Mouse (Mus musculus): Measurements from ENCODE around the gene Rbms1. TPM values are rescaled to one million over a fixed set of nuclear protein-coding genes. Genes with fewer than 3 reads are reported as not detected.

The Rbms1 gene
- 10 to 100 TPM; 12.5 to 16.6 (median 13.3) TPM for total RNA-seq (2022)

- peak; percentile 22 to 44 for DNase-seq (ENCODE audit: low spot score in 2 of 2)
Observed at GRCm38 (mm10) chr2:60962671-60963421, at the start of gene Rbms1. Gene Rbms1 (minus strand): TSS chr2:60963192.

GRCm38 (mm10) chr2:61012249-61012828 is 49.3 kb upstream of the Rbms1 start:
- no peak for DNase-seq (ENCODE audit: low spot score in 2 of 2)

- DNase-seq (ENCODE audit: low spot score in 2 of 2) = no peak
Observed at GRCm38 (mm10) chr2:60986286-60986685, 23.3 kb upstream of the Rbms1 start.

- DNase-seq (ENCODE audit: low spot score in 2 of 2) = no peak
Observed at GRCm38 (mm10) chr2:60978538-60979313, 15.7 kb upstream of the Rbms1 start.

GRCm38 (mm10) chr2:60972189-60972814 is 9.3 kb upstream of the Rbms1 start:
- no peak for DNase-seq (ENCODE audit: low spot score in 2 of 2)

- DNase-seq (ENCODE audit: low spot score in 2 of 2) = no peak
Observed at GRCm38 (mm10) chr2:60963616-60964015, 624 bp upstream of the Rbms1 start.

GRCm38 (mm10) chr2:60962001-60962670 is 856 bp downstream of the Rbms1 start:
- no peak for DNase-seq (ENCODE audit: low spot score in 2 of 2)

- no peak for DNase-seq (ENCODE audit: low spot score in 2 of 2)
Observed at GRCm38 (mm10) chr2:60961281-60961680, 1.7 kb downstream of the Rbms1 start.

GRCm38 (mm10) chr2:60948241-60948640 is 14.8 kb downstream of the Rbms1 start:
- DNase-seq (ENCODE audit: low spot score in 2 of 2) = no peak

- DNase-seq (ENCODE audit: low spot score in 2 of 2) = no peak
Observed at GRCm38 (mm10) chr2:60947817-60948216, 15.2 kb downstream of the Rbms1 start.

GRCm38 (mm10) chr2:60940454-60940961 is 22.5 kb downstream of the Rbms1 start:
- no peak for DNase-seq (ENCODE audit: low spot score in 2 of 2)

- DNase-seq (ENCODE audit: low spot score in 2 of 2) = no peak
Observed at GRCm38 (mm10) chr2:60939957-60940356, 23.0 kb downstream of the Rbms1 start.

- DNase-seq (ENCODE audit: low spot score in 2 of 2) = no peak
Observed at GRCm38 (mm10) chr2:60936910-60937309, 26.1 kb downstream of the Rbms1 start.

GRCm38 (mm10) chr2:60928948-60929347 is 34.0 kb downstream of the Rbms1 start:
- no peak for DNase-seq (ENCODE audit: low spot score in 2 of 2)

- DNase-seq (ENCODE audit: low spot score in 2 of 2) = no peak
Observed at GRCm38 (mm10) chr2:60927906-60928775, 34.9 kb downstream of the Rbms1 start.

- DNase-seq (ENCODE audit: low spot score in 2 of 2) = no peak
Observed at GRCm38 (mm10) chr2:60925063-60925462, 37.9 kb downstream of the Rbms1 start.

GRCm38 (mm10) chr2:60923756-60924544 is 39.0 kb downstream of the Rbms1 start:
- no peak for DNase-seq (ENCODE audit: low spot score in 2 of 2)

- no peak for DNase-seq (ENCODE audit: low spot score in 2 of 2)
Observed at GRCm38 (mm10) chr2:60923111-60923510, 39.9 kb downstream of the Rbms1 start.

- peak in 1 of 2 experiments; percentile 11 for DNase-seq (ENCODE audit: low spot score in 2 of 2)
Observed at GRCm38 (mm10) chr2:60922351-60922750, 40.6 kb downstream of the Rbms1 start.
